Mouse (Mus musculus): ENCODE results near the gene Cdca3.

Cdca3 gene

DNA sequence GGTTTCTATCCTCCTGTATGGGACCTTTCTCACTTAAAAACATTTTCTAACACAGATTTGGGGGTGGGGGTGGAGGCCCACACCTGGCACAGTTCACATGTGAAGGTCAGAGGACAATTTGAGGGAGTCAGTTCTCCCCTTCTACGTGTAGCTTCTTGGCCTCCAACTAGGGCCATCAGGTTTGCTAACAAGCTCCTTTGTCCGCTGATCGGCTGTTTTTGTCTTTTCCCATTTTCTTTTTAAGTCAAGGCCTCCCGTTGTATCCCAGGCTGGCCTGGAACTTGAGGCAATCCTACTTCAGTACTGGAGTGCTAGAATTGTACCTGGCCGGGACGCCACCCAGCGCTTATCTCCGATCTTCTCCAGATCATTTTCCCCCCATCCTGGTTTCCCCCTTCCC lies 2.3 kb downstream of the Cdca3 start:
- DNase-seq (ENCODE audit: inconsistent age in 2 of 2, low spot score in 1 of 2), result no peak

- peak in 1 of 2 experiments; percentile 67 for DNase-seq (ENCODE audit: inconsistent age in 2 of 2, low spot score in 1 of 2)
Observed at GRCm38 (mm10) chr6:124834512-124835081, 5.2 kb downstream of the Cdca3 start.

- DNase-seq (ENCODE audit: inconsistent age in 2 of 2, low spot score in 1 of 2), result peak in 1 of 2 experiments; percentile 25
Observed at GRCm38 (mm10) chr6:124835531-124835930, 6.2 kb downstream of the Cdca3 start.

GRCm38 (mm10) chr6:124836411-124836810 lies 7.1 kb downstream of the Cdca3 start:
- DNase-seq (ENCODE audit: inconsistent age in 2 of 2, low spot score in 1 of 2), result peak in 1 of 2 experiments; percentile 23

DNA sequence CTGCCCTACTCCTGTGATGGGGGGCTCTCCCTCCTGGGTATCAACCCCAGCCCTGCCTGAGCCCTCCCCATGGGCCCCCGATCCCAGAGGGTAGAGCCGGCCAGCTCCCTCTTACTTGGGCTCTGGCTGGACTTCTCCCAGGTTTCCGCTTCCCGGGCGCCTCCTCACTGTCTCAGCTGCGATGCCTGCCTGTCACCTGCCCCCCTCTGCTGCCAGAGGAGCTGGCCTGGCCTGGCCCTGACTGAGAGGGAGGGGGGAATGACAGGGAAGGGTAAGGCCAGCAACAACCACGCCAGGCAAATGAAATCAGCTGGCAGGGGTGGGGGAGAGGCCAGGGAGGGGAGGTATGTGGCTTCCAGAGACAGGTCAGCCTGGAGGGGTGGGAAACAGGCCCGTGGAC lies 10.5 kb downstream of the Cdca3 start:
- DNase-seq (ENCODE audit: inconsistent age in 2 of 2, low spot score in 1 of 2), result peak in 1 of 2 experiments; percentile 38

DNA sequence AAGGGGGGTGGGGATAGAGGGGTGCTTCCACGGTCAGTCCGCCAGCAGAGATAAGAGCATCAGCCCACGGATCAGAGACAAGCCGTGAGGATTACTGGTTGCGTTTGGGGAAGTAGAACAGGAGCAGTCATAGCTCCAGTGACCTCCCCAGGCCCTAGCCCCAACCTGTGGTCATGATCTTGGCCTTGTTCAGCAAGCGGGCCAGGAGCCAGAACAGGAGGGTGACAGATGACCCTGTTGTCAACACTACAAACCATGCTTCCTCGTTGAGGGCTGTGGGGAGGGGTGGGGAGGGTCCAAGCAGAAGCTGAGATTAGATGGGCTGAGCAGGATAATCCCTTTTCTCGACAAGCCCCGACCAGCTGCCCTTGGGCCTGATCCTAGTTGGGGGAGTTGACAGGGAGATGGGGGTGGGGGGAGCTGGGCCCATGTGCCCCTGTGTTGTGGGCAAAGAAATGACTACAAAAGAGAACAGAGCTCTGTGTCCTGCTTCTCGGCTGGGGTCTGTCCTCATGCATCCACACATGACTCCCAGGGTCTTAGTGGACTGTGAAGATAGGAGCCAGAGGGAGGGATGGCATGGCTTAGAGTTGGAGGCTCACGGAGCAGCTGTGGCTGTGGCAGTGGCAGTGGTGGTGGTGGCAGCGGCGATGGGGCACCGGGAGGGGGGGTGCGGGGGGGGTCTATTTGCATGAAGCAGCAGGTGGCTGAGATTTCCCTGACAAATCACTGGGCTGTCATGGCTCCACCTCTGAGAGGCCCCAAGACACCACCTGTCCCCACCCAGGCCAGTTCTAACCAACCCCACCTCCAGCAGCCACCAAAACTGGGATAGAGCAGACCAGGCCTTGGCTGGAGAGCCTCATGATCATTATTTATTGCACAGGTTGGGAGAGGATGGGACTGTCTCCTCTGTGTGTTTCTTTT lies 11.2 kb downstream of the Cdca3 start, which contains the start of gene Gnb3:
Gene Gnb3, minus strand, starts transcription at position 35 of the 927 bp plus-strand sequence.
- DNase-seq (ENCODE audit: inconsistent age in 2 of 2, low spot score in 1 of 2), result peak in 1 of 2 experiments; percentile 72

DNA sequence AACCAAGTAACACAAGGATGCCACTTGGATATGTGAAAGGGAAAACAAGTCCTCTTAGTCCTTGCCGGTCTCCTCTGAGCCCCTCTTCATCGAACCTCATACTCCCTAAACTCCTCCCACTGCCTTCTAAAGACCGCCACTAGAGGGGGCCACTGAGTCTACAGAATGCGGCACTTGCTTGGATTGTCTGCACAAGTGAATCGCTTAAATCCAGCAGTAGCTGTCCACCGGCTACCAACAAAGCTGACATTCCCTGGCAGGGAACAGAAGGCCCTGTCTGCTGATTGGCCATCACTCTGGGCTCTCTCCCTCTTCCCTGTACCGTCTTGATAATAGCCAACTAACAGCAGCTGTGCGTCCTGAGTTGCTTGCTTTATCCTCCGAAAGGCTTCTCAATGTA lies 18.0 kb downstream of the Cdca3 start:
- peak; percentile 87 to 97 for DNase-seq (ENCODE audit: inconsistent age in 2 of 2, low spot score in 1 of 2)

- DNase-seq (ENCODE audit: inconsistent age in 2 of 2, low spot score in 1 of 2), result no peak
Observed at GRCm38 (mm10) chr6:124850535-124850934, 21.2 kb downstream of the Cdca3 start.

DNA sequence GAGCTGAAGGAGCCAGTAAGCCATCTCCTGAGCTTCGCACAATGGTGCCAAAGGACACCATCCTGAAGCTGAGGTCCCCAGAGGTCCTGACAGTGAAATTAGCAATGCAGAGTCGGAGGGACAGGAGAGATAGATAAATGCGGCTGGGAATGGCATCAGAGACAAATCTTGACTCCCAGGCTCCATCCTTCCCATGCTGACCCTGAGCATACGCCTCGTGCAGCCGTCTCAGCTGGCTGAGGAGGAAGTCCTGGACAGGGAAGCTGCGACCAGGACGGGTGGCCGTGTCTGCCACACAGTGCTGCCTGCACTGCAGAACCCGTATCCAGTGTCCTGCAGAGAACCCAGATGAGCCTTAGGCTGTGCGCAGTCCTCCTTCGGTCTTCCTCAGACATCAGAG lies 25.3 kb downstream of the Cdca3 start:
- DNase-seq (ENCODE audit: inconsistent age in 2 of 2, low spot score in 1 of 2), result no peak

DNA sequence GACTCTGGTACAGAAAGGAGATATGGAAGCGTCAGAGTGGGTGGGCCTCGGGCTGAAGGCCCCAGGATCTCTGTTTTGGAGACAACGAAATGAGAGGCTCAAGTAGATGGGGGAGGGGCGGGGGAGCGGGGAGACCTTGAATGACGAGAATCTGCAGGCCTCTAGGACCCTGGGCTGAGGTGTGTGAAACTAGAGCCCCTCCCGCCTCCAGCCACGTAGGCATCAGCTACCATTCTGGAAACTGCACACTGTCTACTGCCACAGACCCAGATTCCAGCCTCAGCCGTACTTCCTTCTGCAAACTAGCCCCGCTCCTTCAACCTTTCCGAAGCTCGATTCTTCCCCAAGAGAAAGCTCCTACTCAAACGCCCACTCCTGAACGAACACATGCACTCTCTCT lies 27.0 kb downstream of the Cdca3 start:
- peak in 1 of 2 experiments; percentile 39 for DNase-seq (ENCODE audit: inconsistent age in 2 of 2, low spot score in 1 of 2)

GRCm38 (mm10) chr6:124856916-124857839 lies 27.8 kb downstream of the Cdca3 start, which contains the start of gene P3h3:
TSS of gene P3h3 (minus strand) at chr6:124857752.
- DNase-seq (ENCODE audit: inconsistent age in 2 of 2, low spot score in 1 of 2), result peak; percentile 83 to 92

DNA sequence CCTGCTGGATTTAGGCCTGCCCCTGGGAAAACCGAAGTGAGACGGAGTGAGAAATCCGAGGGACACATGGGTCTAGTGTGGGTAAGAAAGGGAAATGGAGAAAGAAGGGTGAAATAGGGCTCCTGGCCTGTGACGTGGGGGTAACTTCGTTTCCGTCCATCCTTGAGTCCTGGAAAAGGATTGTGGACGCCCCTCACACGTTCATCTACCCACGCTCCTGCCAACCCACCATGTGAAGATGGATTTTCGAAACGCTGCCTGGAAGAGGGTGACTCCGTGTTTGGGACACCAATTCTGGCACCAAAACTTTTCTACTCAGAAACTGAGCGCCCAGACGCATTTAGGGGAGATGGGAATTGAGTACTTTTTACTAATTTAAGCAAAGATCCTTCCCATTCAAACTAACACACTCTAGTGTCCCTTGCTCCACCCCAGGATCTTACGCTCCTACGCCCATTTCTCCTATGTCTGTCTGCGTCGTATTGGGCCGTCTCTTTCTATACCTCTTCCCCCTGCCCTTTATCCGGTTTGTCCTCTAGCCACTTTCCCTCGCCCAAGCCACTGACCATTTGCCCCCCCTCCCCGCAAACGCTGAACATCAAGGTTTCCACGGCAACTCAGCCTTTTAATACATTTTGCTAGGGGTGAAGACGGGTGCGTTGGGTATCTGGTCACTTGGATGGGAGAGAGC lies 28.6 kb downstream of the Cdca3 start:
- no peak for DNase-seq (ENCODE audit: inconsistent age in 2 of 2, low spot score in 1 of 2)

DNA sequence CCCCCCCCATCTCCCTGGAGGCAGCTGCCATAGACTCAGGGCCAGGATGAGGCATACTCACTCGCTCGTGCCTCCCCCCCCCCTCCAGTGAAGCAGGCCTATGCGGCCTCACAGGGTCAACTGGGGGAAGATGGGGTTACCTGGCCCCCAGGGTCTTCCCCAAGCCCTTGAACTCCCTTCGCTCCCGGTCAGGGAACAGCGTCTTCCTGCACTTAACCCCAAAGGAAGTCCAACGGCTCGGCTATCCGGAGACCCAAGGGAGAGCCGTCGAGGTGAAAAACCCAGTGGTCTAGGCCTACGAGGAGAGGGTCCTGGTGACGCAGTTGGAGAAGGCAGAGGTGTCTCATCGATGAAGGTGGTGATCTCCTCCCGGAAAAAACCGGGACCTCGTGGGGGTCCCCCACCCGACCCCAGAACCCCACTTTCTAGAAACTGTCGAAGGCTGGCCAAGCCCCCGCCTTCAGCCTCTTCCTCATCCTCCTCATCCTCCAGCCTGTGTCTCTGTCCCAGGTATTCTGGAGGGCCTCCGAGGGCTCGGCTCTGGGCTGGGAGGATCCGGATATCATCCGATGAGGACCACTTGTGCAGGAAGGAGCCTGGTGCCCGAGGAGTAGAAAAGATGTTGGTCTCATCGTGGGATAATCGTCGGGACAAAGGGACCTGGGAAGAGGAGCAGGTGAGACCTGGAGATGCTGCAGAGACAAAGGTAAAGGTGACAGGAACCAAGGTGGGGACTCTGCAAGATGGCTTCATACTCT lies 29.4 kb downstream of the Cdca3 start:
- peak in 1 of 2 experiments; percentile 33 for DNase-seq (ENCODE audit: inconsistent age in 2 of 2, low spot score in 1 of 2)

DNA sequence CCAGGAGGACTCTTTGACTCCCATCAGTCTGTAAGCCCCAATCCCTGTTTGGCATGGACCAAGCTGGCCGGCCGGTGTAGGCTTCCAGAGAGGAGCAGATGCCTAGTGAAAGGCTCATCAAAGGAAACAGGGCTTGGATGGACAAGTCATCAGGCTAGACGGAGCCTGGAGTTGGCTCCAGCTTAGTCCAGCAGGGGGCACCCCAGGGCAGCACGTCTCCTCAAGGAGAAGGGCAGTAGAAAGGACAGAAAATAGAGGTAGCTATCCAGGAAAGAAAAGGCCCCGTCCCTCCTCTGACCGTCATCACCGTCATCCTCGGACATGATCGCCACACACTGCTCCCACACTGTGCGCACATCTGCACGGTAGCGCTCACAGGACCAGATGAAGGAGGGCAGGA lies 30.4 kb downstream of the Cdca3 start:
- DNase-seq (ENCODE audit: inconsistent age in 2 of 2, low spot score in 1 of 2), result peak; percentile 84 to 96

DNA sequence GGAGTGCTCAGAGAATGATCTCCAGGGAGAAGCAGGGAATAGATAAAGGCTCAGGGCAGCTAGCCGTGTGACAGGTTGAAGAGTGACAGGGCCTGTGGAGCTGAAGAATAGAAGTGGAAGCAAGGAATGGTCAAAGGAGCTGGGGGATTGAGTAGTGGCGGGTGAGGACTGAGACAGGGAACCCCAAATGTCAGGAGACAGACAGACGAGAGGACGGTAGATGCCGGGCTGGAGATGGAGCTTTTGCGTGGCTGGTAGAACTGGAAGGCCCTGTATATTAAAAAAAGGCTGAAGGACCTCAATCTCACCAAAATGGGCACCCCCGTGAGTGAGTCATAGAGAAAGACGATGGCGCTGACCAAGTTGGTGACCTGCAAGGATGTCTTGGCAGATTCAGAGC lies 31.2 kb downstream of the Cdca3 start:
- no peak for DNase-seq (ENCODE audit: inconsistent age in 2 of 2, low spot score in 1 of 2)

DNA sequence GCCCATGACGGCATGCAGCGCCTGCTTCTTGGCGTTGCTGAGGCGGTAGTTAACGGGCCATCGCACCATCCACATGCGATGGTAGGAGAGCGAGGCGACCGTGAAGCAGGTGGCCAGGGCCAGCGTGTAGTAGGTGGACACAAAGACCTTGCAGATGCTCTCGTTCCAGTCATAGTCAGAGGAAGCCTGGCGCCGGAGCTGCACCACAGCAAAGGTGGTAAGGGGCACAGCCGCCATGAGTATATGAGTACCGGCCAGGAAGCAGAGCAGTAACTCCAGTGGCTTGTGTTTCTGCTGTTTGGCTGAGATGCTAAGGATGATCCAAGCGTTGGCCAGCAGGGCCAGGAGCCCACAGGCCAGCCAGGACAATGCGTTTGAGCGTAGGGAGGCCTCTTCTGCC lies 31.9 kb downstream of the Cdca3 start:
- DNase-seq (ENCODE audit: inconsistent age in 2 of 2, low spot score in 1 of 2), result no peak

- DNase-seq (ENCODE audit: inconsistent age in 2 of 2, low spot score in 1 of 2), result no peak
Observed at GRCm38 (mm10) chr6:124861802-124862201, 32.5 kb downstream of the Cdca3 start.

DNA sequence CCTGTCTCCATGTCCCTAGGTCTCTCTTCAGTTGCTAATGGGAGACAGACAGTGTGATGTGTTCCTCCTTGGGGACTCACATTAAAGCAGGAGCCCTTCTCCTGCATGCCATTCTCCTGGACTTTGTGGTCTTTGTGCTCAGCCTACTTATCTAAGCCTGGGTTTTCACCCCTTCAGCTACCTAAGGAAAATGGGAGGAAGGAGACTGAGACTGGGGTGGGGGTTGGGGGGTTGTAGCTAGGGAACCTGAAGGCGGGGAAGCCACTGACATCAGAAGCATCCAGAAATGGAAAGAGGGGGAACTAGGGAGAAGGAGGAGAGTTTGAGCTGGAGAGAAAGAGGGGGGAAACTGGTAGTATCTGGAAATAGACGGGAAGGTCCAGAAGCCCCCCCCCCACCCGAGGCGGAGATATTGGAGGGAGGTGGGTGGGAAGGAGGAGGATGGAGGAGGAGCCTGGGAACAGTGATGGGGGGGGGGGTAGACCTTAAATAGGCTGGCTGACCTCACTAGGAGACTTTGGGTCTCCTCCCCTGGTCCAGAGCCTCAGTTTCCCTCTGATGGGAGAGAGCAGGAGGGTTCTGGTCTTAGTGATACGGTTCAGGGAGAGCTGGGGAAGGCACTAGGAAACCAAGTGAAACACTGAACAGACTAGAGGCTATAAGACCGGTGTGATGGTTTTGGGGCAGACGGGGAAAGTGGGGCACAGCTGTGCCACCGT lies 33.2 kb downstream of the Cdca3 start:
- no peak for DNase-seq (ENCODE audit: inconsistent age in 2 of 2, low spot score in 1 of 2)

DNA sequence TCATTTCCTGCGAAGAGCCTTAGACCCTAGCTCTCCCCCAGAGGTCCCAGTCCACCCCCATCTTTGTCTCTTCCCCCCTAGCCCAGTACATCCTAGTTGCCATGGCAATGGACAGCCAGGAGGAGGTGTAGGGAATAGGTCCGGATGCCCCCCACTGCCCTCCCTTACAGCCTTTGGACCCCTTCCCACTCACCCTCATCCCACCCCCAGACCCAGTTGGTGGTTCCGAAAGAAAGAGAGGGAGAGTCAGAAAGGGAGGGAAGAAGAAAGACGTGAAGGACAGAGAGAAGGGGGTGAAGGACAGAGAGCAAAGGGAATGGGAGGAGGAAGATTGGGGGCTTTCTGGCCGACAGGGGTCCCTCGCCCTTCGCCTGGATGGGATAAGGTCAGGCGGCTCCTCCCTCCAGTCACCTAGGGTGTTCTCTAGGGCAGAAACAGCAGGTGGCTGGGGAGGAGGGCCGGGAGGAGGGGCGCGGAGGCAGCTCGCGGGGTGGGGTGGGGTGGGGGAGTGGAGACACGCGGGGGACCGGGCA lies 33.8 kb downstream of the Cdca3 start:
- no peak for DNase-seq (ENCODE audit: inconsistent age in 2 of 2, low spot score in 1 of 2)
